Mouse (Mus musculus) G1E-ER4 (cell line): Measurements from ENCODE around the gene Gpc1. TPM values are rescaled to one million over a fixed set of nuclear protein-coding genes. Genes with fewer than 3 reads are reported as not detected.

Experiments
- GATA1 ChIP-seq: IDR thresholded peaks from one replicate; pipeline ENCODE4 v1.8.0; 2012; ENCODE audit warnings: low read length, inconsistent platforms
- polyA plus RNA-seq: library from polyadenylated mRNA; stranded (reverse); fragments of >175 nt; gene quantifications from 2 replicates; pipeline ENCODE4 v1.2.3, GENCODE M21; 2012

The Gpc1 gene
- polyA plus RNA-seq, 1 experiment = not detected

- no peak for TF ChIP-seq GATA1
Measured at GRCm38 (mm10) chr1:92815100-92815499, 16.3 kb upstream of the Gpc1 start.

GRCm38 (mm10) chr1:92815756-92816294, 15.6 kb upstream of the Gpc1 start:
- TF ChIP-seq GATA1 = no peak

- no peak for TF ChIP-seq GATA1
Measured at GRCm38 (mm10) chr1:92830626-92831187, 738 bp upstream of the Gpc1 start.

- TF ChIP-seq GATA1 = no peak
Measured at GRCm38 (mm10) chr1:92832011-92833010, 866 bp downstream of the Gpc1 start.

- no peak for TF ChIP-seq GATA1
Measured at GRCm38 (mm10) chr1:92833987-92834706, 2.7 kb downstream of the Gpc1 start.

GRCm38 (mm10) chr1:92837931-92838833, 6.7 kb downstream of the Gpc1 start:
- TF ChIP-seq GATA1 = no peak

- TF ChIP-seq GATA1 = no peak
Measured at GRCm38 (mm10) chr1:92839211-92839610, 7.8 kb downstream of the Gpc1 start.

- TF ChIP-seq GATA1 = no peak
Measured at GRCm38 (mm10) chr1:92840231-92840890, 8.9 kb downstream of the Gpc1 start.

GRCm38 (mm10) chr1:92841427-92841826, 10.0 kb downstream of the Gpc1 start:
- no peak for TF ChIP-seq GATA1

GRCm38 (mm10) chr1:92845889-92846288, 14.4 kb downstream of the Gpc1 start:
- TF ChIP-seq GATA1 = no peak

GRCm38 (mm10) chr1:92847873-92848839, 16.7 kb downstream of the Gpc1 start:
- no peak for TF ChIP-seq GATA1

- no peak for TF ChIP-seq GATA1
Measured at GRCm38 (mm10) chr1:92849491-92849890, 18.0 kb downstream of the Gpc1 start.
